Mouse (Mus musculus) G1E (cell line): ENCODE results near the gene Ntrk3.

ENCODE experiments used
- CTCF ChIP-seq: IDR thresholded peaks from 2 replicates; pipeline ENCODE4 v1.5.1; 2012; ENCODE audit warnings: low read depth, low read length, inconsistent platforms, mixed read lengths
- GATA1 ChIP-seq: IDR thresholded peaks from 2 replicates; pipeline ENCODE4 v1.6.1; 2012; ENCODE audit warnings: borderline replicate concordance, low read length, inconsistent platforms, mixed read lengths
- POLR2AphosphoS5 ChIP-seq: IDR thresholded peaks from 2 replicates; pipeline ENCODE4 v1.6.1; 2012; ENCODE audit warnings: low read depth, low read length, inconsistent platforms; ENCODE audit not compliant: insufficient replicate concordance
- TAL1 ChIP-seq: conservative IDR thresholded peaks from 2 replicates; pipeline ENCODE4 v1.6.1; 2012; ENCODE audit warnings: low read depth, low read length, inconsistent platforms, mixed read lengths

DNA sequence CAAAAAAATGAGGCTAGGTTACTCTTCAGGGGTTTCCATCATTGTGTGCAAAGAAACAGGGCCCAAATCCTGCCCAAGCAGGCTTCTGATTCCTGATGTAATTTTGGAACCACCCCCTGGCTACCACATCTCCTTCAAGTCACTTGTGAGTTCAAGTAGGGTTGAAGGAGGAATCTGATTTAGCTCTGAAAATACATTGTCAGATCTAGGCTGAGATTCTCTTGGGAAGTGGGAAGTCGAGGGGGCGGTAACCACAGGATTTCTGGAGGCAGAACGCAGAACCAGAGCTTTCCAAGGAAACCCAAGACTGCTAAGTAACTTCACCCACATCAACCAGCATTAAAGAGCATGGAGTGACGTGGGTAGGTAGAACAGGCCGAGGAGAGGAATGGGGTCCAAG is 440.5 kb downstream of the Ntrk3 start:
- TF ChIP-seq CTCF: no peak
- no peak for TF ChIP-seq GATA1
- no peak for TF ChIP-seq TAL1
- TF ChIP-seq POLR2AphosphoS5: no peak
